Mouse (Mus musculus) cerebellum, adult 8-10 months (tissue): Measurements from ENCODE around the gene Ifit2.
"Not testable (repeated sequence)": the region's sequence is repeated elsewhere in the genome, so short reads cannot be mapped to it uniquely, and the experiment has no call there.

Source experiments
- DNase-seq: peaks from one replicate; pipeline ENCODE4 v3.0.0; 2022

Gene Ifit2

DNA sequence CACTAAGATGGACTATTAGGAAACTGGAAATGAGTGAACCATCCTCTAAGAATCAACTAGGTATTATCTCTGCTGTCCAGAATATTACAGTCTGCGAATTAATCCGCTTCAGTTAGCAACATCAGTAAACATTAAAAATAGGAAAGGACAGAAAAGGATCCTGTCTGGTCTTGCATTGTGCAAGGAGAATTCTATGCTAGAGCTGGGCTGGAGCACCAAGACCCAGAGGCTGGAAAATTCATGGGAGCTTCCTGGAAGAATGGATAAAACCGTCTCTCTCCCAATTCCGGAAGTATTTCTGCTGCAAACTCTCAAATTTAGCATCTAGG, 325 bp upstream of the Ifit2 start:
- DNase-seq, result no peak

DNA sequence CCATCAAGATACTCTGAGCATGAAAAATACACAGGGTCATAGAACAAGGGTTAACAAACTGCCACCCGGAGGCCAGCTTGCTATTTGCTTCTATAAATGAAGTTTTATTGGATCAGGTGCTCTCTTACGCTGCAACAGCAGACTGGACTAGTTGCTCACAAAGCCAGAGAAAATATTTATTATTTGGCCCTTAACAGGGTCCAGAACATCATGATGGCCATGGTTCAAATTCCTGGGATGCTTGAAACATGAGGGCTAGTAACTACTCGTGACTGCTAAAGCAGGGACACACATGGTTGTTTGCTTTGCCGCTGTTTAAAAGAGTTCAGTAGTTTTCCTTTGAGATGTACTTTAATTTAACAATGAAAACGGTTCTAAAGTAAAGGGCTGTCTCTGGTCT, 1.5 kb downstream of the Ifit2 start:
- no peak for DNase-seq

DNA sequence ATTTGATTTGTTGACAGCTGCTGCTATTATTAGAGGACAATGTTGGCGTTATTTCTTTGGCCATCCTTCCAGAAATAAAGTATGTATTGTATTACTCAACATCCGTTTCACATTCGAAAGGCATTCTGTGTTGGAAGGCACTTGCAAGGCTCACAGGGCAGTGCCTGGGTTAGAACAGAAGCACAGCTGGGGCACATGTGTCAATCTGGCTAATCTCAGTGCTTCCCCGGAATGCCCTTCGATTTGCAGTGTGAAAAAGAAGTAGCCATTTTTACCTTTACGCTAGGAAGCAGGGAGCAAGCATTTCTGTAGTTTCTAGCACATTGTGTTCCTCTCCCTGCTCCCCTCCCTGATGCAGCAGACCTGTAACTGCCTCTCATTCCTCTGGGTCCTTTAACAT, 2.5 kb downstream of the Ifit2 start:
- no peak for DNase-seq

DNA sequence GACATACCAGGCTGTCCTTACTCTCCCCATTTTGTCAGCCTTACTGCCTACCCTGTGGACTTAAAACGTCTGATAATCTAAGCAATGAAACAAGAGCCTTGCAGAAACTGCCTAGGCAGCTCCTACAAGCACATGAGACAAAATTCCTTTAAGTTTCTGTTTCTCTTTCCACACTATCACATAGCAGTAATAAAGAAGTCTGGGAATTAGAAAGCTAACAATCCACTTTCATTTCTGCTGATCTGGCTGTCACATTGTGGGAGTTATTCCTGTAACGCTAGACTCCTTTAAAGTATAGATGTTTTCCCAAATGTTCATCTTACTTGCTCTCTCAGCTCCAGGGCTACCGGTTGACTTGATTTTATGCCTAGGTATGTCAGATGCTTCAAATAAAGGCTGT, 3.0 kb downstream of the Ifit2 start:
- no peak for DNase-seq

DNA sequence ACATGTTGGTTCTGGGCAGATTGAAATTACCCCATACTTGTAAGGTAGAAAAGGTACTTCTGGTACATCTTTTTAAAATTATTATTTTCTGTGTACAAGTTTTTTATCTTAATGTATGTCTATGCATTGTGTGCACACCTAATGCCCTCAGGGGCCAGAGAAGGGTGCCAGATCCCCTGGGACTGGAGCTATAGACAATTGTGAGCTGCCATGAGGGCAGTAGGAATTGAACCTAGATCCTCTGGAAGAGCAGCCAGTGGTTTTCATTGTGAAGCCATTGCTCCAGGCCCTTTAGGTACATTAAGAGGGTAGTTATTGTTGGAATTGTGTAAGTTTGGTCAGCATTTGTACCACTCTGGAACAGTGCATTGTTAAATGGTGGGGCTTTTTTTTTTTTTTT, 3.6 kb downstream of the Ifit2 start:
- DNase-seq, result no peak

DNA sequence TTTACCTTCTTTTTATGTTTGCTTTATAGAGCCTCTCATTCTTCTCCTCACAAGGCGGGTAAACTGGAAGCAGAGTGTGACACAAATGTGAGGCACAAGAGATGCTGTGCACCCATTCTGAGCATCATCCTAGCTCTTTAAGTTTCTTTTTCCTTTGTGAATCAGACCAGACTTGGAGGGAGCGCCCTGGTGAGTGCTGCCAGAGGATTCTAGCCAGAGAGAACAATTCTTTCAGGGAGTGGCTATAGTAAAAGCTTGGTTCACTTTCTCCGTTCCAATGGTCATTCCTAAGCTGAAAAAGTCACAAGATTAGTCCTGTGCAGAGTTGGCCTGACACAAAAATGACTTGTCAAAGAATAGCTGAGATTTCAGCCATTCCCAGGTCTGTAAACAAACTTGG, 6.1 kb downstream of the Ifit2 start:
- no peak for DNase-seq

DNA sequence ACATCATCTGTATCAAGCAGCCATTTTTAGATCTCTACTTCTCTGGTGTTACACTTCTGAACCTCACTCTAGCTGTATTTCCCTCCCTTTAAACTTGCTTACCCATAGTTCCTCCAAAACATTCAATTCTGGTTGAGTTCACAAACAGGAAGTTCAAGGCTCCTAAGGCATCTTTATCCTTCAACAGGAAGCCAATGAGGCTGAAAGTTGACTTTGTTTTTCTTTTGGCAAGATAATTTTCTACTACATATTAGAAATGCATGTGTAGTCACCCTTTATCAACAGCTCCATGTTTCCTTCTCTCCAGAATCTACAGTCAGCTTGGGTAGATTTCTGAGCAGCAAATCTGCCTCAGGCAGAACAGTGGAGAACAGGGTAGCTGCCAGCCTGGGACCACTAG, 12.1 kb downstream of the Ifit2 start:
- DNase-seq, result no peak

DNA sequence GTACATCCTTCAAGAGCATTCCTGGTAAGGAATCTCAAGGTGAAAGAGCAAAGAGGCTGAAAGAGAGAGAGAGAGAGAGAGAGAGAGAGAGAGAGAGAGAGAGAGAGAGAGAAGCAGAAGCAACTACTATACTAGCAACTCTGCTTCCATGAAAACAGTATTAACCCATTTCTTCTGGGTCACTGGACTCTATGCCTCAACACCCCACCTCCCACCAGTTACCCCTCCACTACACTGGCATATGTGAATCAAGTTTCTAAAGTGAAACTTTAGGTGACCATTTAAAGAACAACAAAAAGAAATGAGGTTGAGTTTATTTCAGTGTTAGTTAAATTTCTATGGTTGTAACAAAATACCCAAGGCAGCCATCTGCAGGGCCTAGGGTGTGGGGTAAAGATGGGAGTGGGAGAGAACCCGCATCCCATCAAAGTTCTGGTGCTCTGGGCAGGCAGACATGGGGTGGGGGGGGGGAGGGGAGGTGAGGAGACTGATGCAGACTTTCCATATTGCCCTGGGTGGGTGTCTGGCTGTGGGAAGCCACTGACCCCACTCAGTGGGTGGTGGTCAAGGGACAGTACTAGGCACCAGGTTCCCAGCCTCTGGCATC, 15.8 kb downstream of the Ifit2 start:
- DNase-seq, result no peak

DNA sequence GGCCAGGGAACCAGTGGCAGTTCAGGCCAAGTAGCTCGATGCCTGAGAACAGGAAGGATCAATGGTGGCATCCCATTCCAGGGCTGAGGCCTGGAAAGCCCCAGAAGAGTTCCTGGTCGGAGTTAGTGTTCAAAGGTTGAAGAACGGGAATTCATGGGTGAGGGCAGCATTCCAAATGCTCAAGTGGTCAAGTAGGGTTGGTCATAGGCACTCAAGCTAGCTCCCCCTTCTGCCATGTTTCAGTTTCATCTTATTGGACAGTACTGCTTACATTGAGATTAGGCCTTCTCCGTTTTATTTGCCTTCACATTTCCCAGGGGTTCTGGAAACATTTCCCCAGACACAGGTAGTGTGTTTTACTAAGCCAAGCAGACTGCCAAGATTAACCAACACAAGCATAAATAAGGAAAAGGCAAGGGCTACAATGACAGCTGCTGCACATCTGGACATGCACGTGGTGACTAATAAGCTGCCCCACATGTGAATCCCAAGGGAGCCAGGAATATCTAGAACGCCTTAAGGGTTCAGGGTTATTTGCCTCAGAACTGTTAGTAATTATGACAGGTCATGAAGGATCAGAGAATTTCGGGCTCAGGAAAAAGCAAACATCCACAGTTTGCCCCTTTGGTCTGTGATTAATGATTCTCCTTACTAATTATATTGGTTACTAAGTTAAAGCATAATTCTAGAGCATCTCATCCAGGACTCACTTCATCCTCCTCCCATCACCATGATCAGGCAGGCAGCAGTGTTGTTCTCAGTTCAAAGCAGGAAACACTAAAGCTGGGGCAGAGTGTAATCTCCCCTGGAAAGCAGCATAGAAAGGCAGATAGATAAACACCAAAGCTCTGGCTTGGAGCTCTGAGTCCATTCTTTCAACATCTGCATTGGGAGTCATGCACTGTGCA, 18.7 kb downstream of the Ifit2 start:
- no peak for DNase-seq

DNA sequence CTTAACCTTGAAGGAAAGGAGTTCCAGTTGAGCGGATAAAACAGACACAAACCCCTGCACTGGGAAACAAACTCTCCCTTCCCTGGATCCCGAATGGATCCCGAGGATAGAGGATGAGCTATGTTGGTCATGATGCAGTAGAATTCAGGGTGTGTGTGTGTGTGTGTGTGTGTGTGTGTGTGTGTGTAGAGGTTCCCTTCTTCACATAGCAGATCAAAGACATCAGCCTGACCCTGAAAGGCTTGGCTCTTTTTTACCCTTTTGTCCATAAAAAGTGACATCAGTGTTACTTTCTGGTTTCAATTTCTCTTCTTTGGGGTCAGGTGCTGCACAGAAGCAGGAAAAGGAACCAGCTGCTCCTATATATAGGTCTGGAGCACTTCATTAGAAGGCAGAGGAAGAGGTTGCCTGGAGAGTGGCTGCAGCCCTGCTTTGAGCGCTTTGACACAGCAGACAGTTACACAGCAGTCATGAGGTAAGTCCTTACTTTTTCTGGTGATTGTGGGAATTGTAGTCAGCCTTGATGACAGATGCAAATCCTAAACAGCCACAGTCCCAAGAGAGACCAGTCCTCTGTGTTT, 19.5 kb downstream of the Ifit2 start:
- no peak for DNase-seq

DNA sequence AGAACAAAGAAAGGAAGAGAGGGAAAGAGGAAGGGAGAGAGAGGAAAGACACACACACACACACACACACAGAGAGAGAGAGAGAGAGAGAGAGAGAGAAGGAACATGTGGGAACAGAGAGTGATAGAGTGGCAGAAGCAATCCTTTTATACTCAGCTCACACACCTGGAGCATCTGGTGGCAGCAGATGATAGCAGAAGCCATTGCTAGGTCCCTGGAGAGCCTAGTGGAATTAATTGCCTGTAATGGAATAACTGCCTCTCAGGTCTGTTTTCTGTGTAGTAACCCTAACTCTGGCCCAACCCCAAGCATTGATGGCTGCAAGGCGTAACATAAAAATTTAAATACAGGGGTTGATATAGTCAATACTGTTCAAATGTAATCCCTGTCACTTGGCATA, 20.6 kb downstream of the Ifit2 start:
- no peak for DNase-seq

DNA sequence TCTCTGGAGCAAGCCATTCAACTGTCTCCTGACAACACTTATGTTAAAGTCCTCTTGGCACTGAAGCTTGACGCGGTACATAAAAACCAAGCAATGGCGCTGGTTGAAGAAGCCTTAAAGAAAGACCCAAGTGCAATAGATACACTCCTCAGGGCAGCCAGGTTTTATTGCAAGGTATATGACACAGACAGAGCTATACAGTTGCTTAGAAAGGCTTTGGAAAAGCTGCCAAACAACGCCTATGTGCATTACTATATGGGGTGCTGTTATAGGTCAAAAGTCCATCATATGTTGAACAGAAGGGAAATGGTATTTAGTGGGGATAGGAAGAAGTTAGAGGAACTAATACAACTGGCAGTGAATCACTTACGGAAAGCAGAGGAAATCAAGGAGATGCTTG, 23.2 kb downstream of the Ifit2 start:
- no peak for DNase-seq

DNA sequence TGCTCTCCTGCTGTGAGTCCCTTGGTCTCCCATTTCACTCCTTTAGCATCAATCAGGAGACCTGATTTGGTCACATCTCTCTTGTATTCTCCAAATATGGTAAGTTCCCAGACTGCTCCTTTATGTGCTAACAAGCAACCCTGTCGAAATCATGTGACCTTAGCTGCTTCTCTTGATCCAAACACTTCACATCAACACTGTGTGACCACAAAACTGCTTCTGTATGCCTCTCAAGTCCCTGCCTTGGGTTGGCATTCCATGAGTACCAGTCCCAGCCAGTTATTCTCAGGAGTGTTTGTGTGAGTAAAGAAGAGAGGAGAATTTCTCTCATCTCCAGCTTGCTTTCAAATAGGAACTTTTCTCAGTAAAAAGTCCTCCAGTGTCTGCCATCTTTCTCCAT, 26.6 kb downstream of the Ifit2 start:
- DNase-seq, result no peak

DNA sequence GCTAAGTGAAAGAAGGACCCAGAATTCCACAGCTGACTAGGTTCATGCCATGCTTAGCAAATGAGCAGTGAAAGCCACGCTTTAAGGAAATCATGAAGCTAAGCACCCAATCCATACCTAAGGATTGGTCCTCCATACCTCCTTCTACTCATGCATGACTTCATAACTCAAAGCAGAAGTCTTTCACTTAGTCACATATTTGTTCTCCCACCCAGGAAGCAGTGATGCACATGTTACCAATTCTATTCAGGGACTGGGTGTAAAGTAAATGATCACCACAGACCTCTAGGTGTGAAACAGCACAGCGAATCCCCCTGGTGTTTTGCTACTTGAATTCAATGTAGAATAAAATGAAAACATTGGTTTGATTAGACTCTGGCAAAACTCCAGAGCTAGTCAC, 32.2 kb downstream of the Ifit2 start:
- DNase-seq, result not testable (repeated sequence)

DNA sequence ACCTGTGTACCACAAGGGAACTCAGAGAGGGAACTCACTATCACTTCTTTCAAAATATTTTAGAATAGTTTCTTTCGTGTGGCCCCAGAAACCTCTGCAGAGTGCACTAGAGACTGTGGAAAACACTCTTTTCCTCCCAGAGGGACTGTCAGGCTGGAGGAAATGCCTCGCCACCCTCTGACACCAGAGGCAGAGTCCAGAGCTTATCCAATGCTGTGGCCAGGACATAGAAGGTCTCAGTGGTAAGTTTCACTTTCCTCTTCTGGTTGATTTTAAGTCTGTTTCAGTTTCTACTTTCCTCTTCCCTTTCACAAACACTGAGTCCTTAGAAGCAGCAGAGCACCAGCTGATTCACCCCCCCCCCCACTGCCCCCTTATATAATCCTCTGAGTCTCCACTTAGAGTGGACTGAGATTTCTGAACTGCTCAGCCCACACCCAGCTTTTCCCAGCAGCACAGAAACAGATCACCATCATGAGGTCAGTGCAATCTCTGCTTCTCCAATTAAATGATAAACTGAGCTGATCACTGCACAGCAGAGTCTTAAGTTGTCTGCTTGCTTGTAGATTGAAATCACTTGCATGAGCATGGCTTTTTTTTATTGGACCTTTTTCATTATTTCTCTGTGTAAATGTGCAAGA, 32.8 kb downstream of the Ifit2 start, which contains the start of gene Ifit3:
Gene Ifit3 (plus strand): TSS at position 406 of the 641 bp plus-strand sequence.
- not testable (repeated sequence) for DNase-seq

DNA sequence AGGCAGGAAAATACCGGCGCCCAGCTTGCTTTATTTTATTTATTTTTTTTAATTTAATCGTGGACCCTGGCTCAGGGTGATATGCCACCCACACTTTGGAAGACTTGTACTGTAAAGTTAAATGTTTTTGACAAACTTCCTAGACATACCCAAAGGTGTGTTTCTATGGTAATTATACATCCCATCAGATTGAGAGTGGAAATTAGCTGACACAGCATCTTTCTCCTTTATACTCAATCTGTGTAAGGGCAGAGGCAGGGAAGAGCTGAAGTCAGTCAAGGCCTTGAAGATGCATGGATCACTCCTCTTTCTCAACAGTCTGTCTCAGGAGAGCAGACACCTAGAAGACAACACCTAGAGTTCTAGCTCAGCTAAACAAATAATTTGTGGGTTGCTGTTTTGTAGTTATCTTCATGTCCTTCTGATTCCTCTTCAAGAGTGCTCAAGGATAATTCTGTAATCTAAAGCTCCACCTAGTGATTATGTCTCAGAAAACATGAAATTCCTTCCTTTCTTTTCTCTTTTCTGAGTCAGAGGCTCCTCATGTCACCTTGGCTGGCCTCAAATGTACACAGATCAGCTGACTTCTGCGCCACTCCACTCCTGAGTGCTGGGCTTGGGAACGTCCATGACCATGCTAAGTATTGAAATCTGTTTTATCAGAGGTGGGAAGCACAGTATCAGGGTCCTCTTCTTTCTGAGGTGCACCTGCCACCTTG, 35.4 kb downstream of the Ifit2 start:
- DNase-seq, result not testable (repeated sequence)

DNA sequence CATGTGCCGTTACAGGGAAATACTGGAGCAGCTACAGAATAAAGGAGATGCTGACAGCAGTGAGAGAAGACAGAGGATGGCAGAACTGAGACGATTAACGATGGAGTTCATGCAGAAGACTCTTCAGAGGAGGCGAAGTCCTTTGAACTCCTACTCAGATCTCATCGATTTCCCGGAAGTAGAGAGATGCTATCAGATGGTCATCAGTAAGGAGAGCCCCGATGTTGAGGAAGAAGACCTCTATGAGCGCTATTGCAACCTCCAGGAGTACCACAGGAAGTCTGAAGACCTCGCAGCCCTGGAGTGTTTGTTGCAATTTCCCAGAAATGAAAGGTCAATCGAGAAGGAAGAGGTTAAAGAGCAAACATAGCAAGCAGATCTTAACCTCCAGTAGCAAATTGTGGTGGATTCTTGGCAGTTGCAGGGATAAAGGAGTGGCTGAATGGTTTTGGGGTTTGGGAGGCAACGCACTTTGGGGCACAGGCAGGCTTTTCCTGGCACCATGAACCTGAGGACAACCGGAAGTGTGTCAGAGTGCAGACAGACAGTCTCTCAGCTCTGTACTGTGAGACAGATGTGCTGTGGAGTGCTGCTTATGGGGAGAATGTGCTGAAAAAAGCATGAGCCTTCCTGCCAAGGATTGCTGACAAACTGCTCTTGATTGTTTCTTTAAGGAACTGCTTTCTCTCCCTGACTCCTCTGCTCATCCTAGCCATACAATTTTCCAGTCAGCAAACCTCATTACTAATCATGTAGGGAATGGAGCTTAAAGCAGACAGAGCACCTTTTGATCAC, 37.6 kb downstream of the Ifit2 start:
- not testable (repeated sequence) for DNase-seq

DNA sequence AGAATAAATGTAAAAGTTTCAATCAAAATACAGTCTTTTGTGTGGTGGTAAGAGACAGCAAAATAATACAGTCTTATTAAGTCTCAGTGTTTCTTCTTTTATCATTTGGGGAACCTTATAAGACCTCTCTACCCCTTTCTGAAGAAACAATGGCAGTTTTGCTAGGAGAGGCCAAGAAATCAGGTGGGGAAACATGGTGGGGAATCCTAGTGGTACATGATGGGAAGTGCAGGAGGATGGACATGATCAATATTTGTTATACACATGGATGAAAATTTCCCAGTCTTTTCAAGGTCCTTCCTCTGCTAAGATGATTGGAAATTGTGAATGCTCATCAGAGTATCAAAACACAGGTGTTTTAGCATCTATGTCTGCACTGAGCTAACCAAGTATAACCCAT, 38.5 kb downstream of the Ifit2 start:
- DNase-seq, result no peak

DNA sequence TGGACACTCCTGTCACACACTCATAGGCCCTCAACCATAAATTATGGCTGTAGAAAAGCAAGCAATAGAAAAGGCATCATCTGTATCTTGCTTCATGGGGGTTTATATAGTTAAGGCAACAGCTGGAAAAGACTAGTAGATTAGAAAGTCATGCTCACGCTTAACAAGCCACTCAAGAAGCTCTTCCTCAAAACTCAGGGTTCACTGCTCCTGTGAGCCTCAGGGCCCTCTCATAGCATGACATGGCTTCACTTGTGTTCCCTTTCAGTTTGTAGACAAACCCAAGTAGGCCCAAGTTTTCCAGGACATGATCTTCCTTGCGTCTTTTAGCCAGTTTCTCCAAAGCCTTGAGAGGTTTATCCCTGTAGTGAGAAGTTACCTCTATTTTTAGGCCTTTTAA, 43.0 kb downstream of the Ifit2 start:
- DNase-seq, result no peak

DNA sequence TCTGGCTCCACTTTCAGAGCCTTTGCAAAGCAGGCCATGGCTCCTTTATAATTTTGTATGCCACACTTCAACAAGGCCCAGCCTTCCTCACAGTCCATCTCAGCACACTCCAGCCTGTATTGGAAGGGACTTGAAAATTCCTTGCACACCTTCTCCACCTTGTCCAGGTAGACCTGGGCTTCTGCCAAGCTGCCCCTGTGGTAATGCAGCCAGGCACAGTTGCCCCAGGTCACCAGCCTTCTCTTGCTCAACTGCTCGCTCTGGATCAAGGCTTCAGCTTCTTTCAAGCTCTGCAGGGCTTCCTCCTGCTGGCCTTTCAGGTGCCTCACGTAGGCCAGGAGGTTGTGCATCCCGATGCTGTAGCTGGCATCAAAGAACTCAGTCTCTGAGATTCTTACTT, 44.0 kb downstream of the Ifit2 start:
- not testable (repeated sequence) for DNase-seq

DNA sequence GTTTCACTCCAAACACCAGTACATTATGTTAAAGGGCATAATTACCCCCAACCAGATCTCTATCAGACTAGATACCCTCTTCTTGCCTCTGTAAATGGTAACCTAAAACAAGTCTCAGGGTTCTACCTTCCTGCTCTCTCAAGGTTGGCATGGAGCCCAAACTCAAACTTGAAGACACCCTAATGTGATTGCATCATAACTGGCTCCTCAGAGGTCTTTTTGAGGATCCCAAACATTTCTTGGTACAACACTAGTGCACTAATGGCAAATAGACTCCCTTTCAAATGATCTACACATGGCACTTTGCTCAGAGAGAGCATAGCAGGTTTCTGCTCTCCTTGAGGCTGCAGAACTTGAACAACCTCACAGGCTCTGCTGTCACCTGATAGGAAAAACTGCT, 46.3 kb downstream of the Ifit2 start:
- DNase-seq, result no peak

DNA sequence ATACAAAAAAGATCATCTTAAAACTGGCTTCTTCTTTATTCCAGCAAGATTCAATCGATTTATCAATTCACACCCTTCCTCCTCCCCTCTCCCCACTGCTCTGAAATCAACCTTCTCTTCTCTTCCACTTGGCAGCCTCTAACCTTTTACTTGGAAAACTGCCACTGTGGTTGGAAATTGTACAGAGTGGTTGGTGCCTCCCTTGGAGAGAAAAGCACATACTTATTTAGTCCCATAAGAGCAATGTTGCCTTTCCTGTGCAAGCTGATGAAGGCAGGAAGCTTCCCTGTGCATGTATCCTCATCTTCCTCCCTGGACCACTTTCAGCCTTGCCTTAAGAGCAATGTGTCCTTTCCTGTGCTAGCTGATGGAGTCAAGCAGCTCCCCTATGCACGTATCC, 47.8 kb downstream of the Ifit2 start:
- peak; percentile 28 for DNase-seq
